Mouse (Mus musculus) C2C12 (cell line): ENCODE data around the gene Map4. TPM values are rescaled to one million over a fixed set of nuclear protein-coding genes. Genes with fewer than 3 reads are reported as not detected.

ENCODE experiments used
- H3K27me3 ChIP-seq: one replicate; pipeline ENCODE4 v1.6.1; 2011; ENCODE audit not compliant: control insufficient read depth, insufficient read depth, insufficient read length
- H3K36me3 ChIP-seq: one replicate; pipeline ENCODE4 v1.6.1; 2011; ENCODE audit not compliant: control insufficient read depth, insufficient read depth
- H3K4me3 ChIP-seq: one replicate; pipeline ENCODE4 v1.5.1; 2011; ENCODE audit warnings: mild to moderate bottlenecking, control low read depth; ENCODE audit not compliant: poor library complexity, insufficient read depth, severe bottlenecking
- H3K79me2 ChIP-seq: one replicate; pipeline ENCODE4 v1.6.1; 2011; ENCODE audit not compliant: control insufficient read depth, insufficient read depth
- H3K79me3 ChIP-seq: one replicate; pipeline ENCODE4 v1.6.1; 2011; ENCODE audit warnings: low read depth, control low read depth
- H3ac ChIP-seq: one replicate; pipeline ENCODE3; 2011; ENCODE audit warnings: low read depth; ENCODE audit not compliant: control insufficient read depth, insufficient read length
- CEBPB ChIP-seq: IDR thresholded peaks from one replicate; pipeline ENCODE4 v1.6.1; 2011; ENCODE audit warnings: low read depth, mild to moderate bottlenecking, control low read depth, moderate library complexity
- CTCF ChIP-seq: IDR thresholded peaks from one replicate; pipeline ENCODE4 v1.5.1; 2011; ENCODE audit not compliant: control insufficient read depth, insufficient read depth, insufficient read length
- FOSL1 ChIP-seq: IDR thresholded peaks from one replicate; pipeline ENCODE4 v1.8.0; 2011; ENCODE audit warnings: mild to moderate bottlenecking, low read length; ENCODE audit not compliant: poor library complexity, insufficient read depth, severe bottlenecking
- MAX ChIP-seq: IDR thresholded peaks from one replicate; pipeline ENCODE4 v1.6.1; 2011; ENCODE audit warnings: mild to moderate bottlenecking, control low read depth
- MYOG ChIP-seq: IDR thresholded peaks from one replicate; pipeline ENCODE4 v1.6.1; 2011; ENCODE audit not compliant: control insufficient read depth, insufficient read length; ENCODE audit errors: extremely low read depth
- USF1 ChIP-seq: IDR thresholded peaks from one replicate; pipeline ENCODE4 v1.6.1; 2011; ENCODE audit warnings: low read depth, mild to moderate bottlenecking, control low read depth, moderate library complexity
- microRNA-seq: library from miRNA; unstranded; fragments of <30 nt; microRNA quantifications from one replicate; pipeline ENCODE4, GENCODE M21; 2019; ENCODE audit warnings: borderline microRNAs expressed
- polyA plus RNA-seq: library from polyadenylated mRNA; unstranded; fragments of >200 nt; fragmentation: generic; extraction: Trizol; gene quantifications from one replicate; pipeline ENCODE4 v1.2.1, GENCODE M21; 2012; ENCODE audit warnings: missing spikeins

Gene Map4
- polyA plus RNA-seq, 1 experiment = 135 TPM

- Histone ChIP-seq H3K4me3 (peak overlapping the region; percentile 63), H3ac (peak overlapping the region; percentile 84), H3K79me2 (peaks cover 53% of the 10 kb centered on the region), H3K36me3 (peaks cover 34% of the 10 kb centered on the region), H3K79me3 (peaks cover 50% of the 10 kb centered on the region), H3K27me3 (no peaks in the 10 kb centered on the region)
- TF ChIP-seq FOSL1 (no peak), MAX (peak; percentile 62), CTCF (no peak)
These were observed 200.9 kb downstream of the Map4 start for GRCm38 (mm10) chr9:110132201-110132605.

DNA sequence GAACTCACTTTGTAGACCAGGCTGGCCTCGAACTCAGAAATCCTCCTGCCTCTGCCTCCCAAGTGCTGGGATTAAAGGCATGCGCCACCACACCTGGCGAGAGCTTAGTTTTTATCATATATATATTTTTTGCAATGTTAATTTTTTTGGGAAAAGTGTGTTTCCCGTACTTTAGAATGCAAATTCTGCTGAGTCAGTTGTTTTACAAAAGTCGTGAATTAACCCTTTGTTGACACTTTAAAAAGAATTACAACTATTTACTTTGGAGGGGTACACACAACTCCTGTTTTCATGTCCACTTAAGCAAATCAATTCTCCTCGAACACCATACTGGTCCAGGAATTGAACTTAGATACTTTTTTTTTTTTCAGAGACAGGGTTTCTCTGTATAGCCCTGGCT lies 201.7 kb downstream of the Map4 start:
- Histone ChIP-seq H3K4me3 (peak overlapping the region; percentile 63), H3K79me2 (peaks cover 60% of the 10 kb centered on the region), H3K79me3 (peaks cover 56% of the 10 kb centered on the region), H3K27me3 (no peaks in the 10 kb centered on the region), H3K36me3 (peaks cover 41% of the 10 kb centered on the region), H3ac (no peak overlapping the region)
- TF ChIP-seq USF1 (no peak), FOSL1 (no peak), CTCF (no peak), MAX (no peak), CEBPB (no peak), MYOG (no peak)

Small RNAs within 50 kb of the gene (microRNA-seq; reads per million reads assigned to microRNA genes)
- 0.48 reads per million, percentile 8 among the genes with 10 or more reads in this experiment for gene Mir7089

Other genes with a start within 250 kb of the Map4 start
- not detected for gene Fbxw18, start 228.8 kb upstream of the Map4 start, polyA plus RNA-seq
- not detected for gene Fbxw26, start 185.4 kb upstream of the Map4 start, polyA plus RNA-seq
- gene Fbxw27, start 140.8 kb upstream of the Map4 start, polyA plus RNA-seq = not detected
- gene Spink8, start 119.2 kb upstream of the Map4 start, polyA plus RNA-seq = not detected
- gene Nme6, start 98.7 kb upstream of the Map4 start, polyA plus RNA-seq = 46.5 TPM
- gene Camp, start 81.8 kb upstream of the Map4 start, polyA plus RNA-seq = not detected
- gene Cdc25a, start 55.9 kb upstream of the Map4 start, polyA plus RNA-seq = 23.3 TPM
- gene Smarcc1, start 186.2 kb downstream of the Map4 start, polyA plus RNA-seq = 50.7 TPM
- 93.2 TPM for gene Dhx30, start 186.4 kb downstream of the Map4 start, polyA plus RNA-seq